Mouse (Mus musculus): Measurements from ENCODE around the gene Grem1.

- TF ChIP-seq CTCF (IDR thresholded peaks at IDR 0.05; ENCODE audit: low read depth, low read length): no peak
- TF ChIP-seq EP300 (IDR thresholded peaks at IDR 0.05; ENCODE audit: insufficient read depth, low read depth, low read length): no peak
- TF ChIP-seq POLR2A (IDR thresholded peaks at IDR 0.05; ENCODE audit: insufficient read depth, low read length): no peak
Measured at GRCm38 (mm10) chr2:113749721-113750120, 8.7 kb downstream of the Grem1 start.
